Mouse (Mus musculus) CH12.LX (cell line): ENCODE measurements at regions not wholly inside any gene's neighbourhood (a gene's known extent, or its start where the extent isn't known, plus 50 kb on each side); places are given as distances from the start of the nearest gene placed in this dataset.
A peak's percentile ranks its signal among the peaks of the same experiment; 100 is the strongest.

Experiments used
- DNase-seq: peaks from one replicate; pipeline ENCODE4 v3.0.0-alpha.2; 2013; ENCODE audit errors: extremely low read depth
- H3K27ac ChIP-seq: 2 replicates; pipeline ENCODE4 v1.5.1; 2012; ENCODE audit warnings: low read depth, mild to moderate bottlenecking, control low read depth, moderate library complexity; ENCODE audit not compliant: insufficient read depth
- H3K27me3 ChIP-seq: replicated peaks from 2 replicates; pipeline ENCODE3; 2012; ENCODE audit warnings: inconsistent platforms
- H3K36me3 ChIP-seq, 2 experiments: replicated peaks in 1 of 2; 2 replicates each; pipeline versions ENCODE3 to v1.6.1; 2012; ENCODE audit warnings: inconsistent platforms in 1 of 2, low read length in 1 of 2, mild to moderate bottlenecking in 1 of 2, mixed read lengths in 1 of 2, moderate library complexity in 1 of 2; ENCODE audit not compliant: control insufficient read depth in 1 of 2, insufficient read depth in 1 of 2
- H3K4me1 ChIP-seq, 2 experiments: 2 replicates each; pipeline ENCODE4 v1.6.1; 2012; ENCODE audit warnings: inconsistent platforms in 1 of 2, moderate library complexity in 1 of 2; ENCODE audit not compliant: insufficient read depth in 2 of 2, control insufficient read depth in 1 of 2
- H3K4me2 ChIP-seq: 2 replicates; pipeline ENCODE4 v1.6.1; 2012; ENCODE audit warnings: low read depth, mild to moderate bottlenecking, control low read depth; ENCODE audit not compliant: poor library complexity, insufficient read depth, severe bottlenecking
- H3K4me3 ChIP-seq, 3 experiments: fragments of 150-350 bp in 1 of 3; sonication (generic) in 1 of 3; replicated peaks in 1 of 3; 2 replicates each; pipeline versions ENCODE3 to v1.5.1; 2011 to 2012; ENCODE audit warnings: low read depth in 2 of 3, low read length in 2 of 3, mild to moderate bottlenecking in 2 of 3, moderate library complexity in 2 of 3, control low read depth in 1 of 3, improper control_type of control experiment in 1 of 3, inconsistent platforms in 1 of 3, mixed read lengths in 1 of 3; ENCODE audit not compliant: poor library complexity in 1 of 3
- H3K79me2 ChIP-seq: replicated peaks from 2 replicates; pipeline ENCODE4 v1.6.1; 2012; ENCODE audit warnings: mild to moderate bottlenecking, moderate library complexity; ENCODE audit not compliant: control insufficient read depth, poor library complexity, insufficient read depth, severe bottlenecking; ENCODE audit errors: extremely low read depth
- H3K9ac ChIP-seq: 2 replicates; pipeline ENCODE4 v1.6.1; 2012; ENCODE audit warnings: low read depth, mild to moderate bottlenecking, control low read depth, moderate library complexity; ENCODE audit not compliant: insufficient read depth
- H3K9me3 ChIP-seq: replicated peaks from 2 replicates; pipeline ENCODE3; 2012; ENCODE audit warnings: low read length, inconsistent platforms, mixed read lengths
- GABPA ChIP-seq: IDR thresholded peaks from 2 replicates; pipeline ENCODE4 v1.6.1; 2012; ENCODE audit warnings: low read depth, low read length, improper control_type of control experiment, inconsistent platforms; ENCODE audit not compliant: insufficient replicate concordance
- KAT2A ChIP-seq: IDR thresholded peaks from 2 replicates; pipeline ENCODE4 v1.6.1; 2012; ENCODE audit warnings: low read length, improper control_type of control experiment, inconsistent platforms; ENCODE audit not compliant: insufficient replicate concordance
- MAFK ChIP-seq: IDR thresholded peaks from 2 replicates; pipeline ENCODE4 v1.6.1; 2011; ENCODE audit warnings: low read length, improper control_type of control experiment; ENCODE audit not compliant: insufficient replicate concordance
- MAZ ChIP-seq: IDR thresholded peaks from 2 replicates; pipeline ENCODE4 v1.6.1; 2012; ENCODE audit warnings: low read depth, mild to moderate bottlenecking, inconsistent platforms, low read length, improper control_type of control experiment, moderate library complexity
- MEF2A ChIP-seq: IDR thresholded peaks from 2 replicates; pipeline ENCODE4 v1.6.1; 2014; ENCODE audit warnings: low read depth, mild to moderate bottlenecking, inconsistent platforms, low read length, improper control_type of control experiment, borderline replicate concordance
- POLR2A ChIP-seq: IDR thresholded peaks from 2 replicates; pipeline ENCODE4 v1.6.1; 2011; ENCODE audit warnings: low read depth, mild to moderate bottlenecking, improper control_type of control experiment, low read length
- SMC3 ChIP-seq: IDR thresholded peaks from 2 replicates; pipeline ENCODE4 v1.6.1; 2011; ENCODE audit warnings: low read depth, low read length, improper control_type of control experiment
- TBP ChIP-seq: conservative IDR thresholded peaks from 2 replicates; pipeline ENCODE4 v1.6.1; 2011; ENCODE audit warnings: low read depth, low read length, improper control_type of control experiment
- TCF12 ChIP-seq: IDR thresholded peaks from 2 replicates; pipeline ENCODE4 v1.6.1; 2014; ENCODE audit warnings: low read depth, mild to moderate bottlenecking, inconsistent platforms, low read length, improper control_type of control experiment
- USF1 ChIP-seq: IDR thresholded peaks from 2 replicates; pipeline ENCODE4 v1.6.1; 2014; ENCODE audit warnings: low read depth, mild to moderate bottlenecking, inconsistent platforms, low read length, improper control_type of control experiment
- USF2 ChIP-seq: conservative IDR thresholded peaks from 2 replicates; pipeline ENCODE4 v1.6.1; 2011; ENCODE audit warnings: low read depth, low read length, improper control_type of control experiment
- ZMIZ1 ChIP-seq: IDR thresholded peaks from 2 replicates; pipeline ENCODE4 v1.6.1; 2012; ENCODE audit warnings: low read depth, mild to moderate bottlenecking, inconsistent platforms, low read length, improper control_type of control experiment
- dilution Hi-C: fragments of 300-500 bp; cut with MboI; formaldehyde crosslinking; loops from 2 replicates; pipeline ENCODE4 v1.14.3; 2020; ENCODE audit warnings: low sequenced_read_pairs; ENCODE audit not compliant: extremely low pct_unique_long_range_greater_than_20kb, extremely low pct_ligation_motif_present
- in situ Hi-C: fragments of 300-500 bp; cut with MboI; formaldehyde crosslinking; loops from 3 replicates; pipeline ENCODE4 v1.14.3; 2019; ENCODE audit warnings: low sequenced_read_pairs, low pct_ligation_motif_present, low pct_unique_long_range_greater_than_20kb, mixed read lengths

DNA sequence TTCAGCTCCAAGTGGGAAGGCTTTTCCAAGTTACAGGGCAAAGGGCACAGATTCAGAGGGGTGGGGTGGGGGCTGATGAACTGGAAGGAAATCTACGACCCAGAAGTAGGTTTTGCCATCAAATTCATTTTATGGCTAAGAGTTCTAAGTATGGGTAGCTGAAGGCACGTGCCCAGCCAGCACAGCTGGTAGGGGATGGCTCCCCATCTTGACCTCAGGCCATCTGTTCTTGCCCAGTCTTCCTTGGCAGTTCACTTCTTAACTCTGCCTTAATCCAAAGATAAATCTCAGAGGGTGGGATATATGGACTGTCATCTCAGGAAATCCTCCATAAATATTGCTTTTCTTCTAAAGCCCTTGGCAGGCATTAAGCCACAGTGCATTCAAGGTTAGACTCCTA, 238.3 kb downstream of the H2al1j start:
- Histone ChIP-seq H3K27ac (no peak overlapping the region), H3K36me3 (no peaks in the 10 kb centered on the region), H3K79me2 (no peaks in the 10 kb centered on the region)
- DNase-seq = no peak
- in situ Hi-C loops = no loop called here
- no peak for TF ChIP-seq SMC3
- no peak for TF ChIP-seq MAFK
- no peak for TF ChIP-seq USF1
- TF ChIP-seq TCF12 = no peak
- no peak for TF ChIP-seq POLR2A
- no peak for TF ChIP-seq MAZ
- no peak for TF ChIP-seq GABPA
- no peak for TF ChIP-seq KAT2A
- TF ChIP-seq, all 38 proteins: peak for 0
- H3K4me1 ChIP-seq = peaks cover 4 to 8% of the 10 kb centered on the region in 2 experiments; a peak in 2 of 4 replicates
- no peak overlapping the region for H3K4me2 ChIP-seq
- H3K9ac ChIP-seq = no peak overlapping the region
- no peaks in the 10 kb centered on the region for H3K9me3 ChIP-seq
- H3K4me3 ChIP-seq = no peak overlapping the region
- H3K27me3 ChIP-seq = no peaks in the 10 kb centered on the region
- dilution Hi-C loops = no loop called here

DNA sequence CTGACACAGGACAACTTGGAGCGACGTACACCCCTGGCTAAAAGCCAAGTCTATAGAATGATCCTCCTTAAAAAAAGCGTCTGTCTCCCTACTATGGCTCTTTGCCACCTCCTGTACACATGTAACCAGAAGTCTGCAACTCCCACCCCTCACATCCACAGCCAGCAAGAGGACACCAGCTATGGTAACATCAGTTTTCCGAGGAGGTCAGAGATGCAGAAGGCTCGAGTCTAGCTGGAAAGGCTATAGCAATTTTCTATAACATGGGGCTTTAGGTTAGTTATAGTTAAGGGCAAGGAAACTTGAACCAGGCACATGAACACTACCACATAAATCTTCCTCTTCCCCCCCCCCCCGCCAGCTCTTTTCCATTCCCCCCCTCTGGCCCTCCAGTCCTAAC, 240.2 kb downstream of the H2al1j start:
- no peak overlapping the region for H3K4me2 ChIP-seq
- TF ChIP-seq MEF2A = no peak
- TF ChIP-seq ZMIZ1 = peak; percentile 89
- TF ChIP-seq POLR2A = peak; percentile 70
- no peaks in the 10 kb centered on the region for H3K36me3 ChIP-seq
- H3K27ac ChIP-seq = no peak overlapping the region
- no peaks in the 10 kb centered on the region for H3K79me2 ChIP-seq
- DNase-seq = peak; percentile 4
- in situ Hi-C loops = no loop called here
- H3K9me3 ChIP-seq = no peaks in the 10 kb centered on the region
- H3K4me1 ChIP-seq = peaks cover 4 to 8% of the 10 kb centered on the region in 2 experiments; a peak in 2 of 4 replicates
- dilution Hi-C loops = no loop called here
- H3K27me3 ChIP-seq = no peaks in the 10 kb centered on the region
- no peak overlapping the region for H3K4me3 ChIP-seq
- H3K9ac ChIP-seq = no peak overlapping the region

DNA sequence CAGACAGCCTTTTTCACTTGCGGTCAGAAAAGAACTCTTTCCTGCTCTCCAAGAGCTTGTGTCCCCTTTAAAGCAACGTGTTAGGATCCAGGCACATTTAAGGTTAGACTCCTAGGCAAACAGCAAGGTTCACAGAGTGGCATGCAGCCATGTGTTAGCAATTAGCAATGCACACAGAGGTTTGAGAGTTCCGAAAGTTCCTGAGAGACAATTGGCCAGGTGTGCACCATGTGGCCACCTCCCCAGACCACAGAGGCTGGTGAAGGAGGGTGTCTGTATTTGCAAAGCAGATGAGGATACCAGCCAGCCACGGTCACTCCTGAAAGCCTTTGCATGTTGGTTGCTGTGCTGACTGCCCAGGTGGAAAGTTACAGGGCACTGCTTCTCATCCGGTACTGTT, 240.6 kb downstream of the H2al1j start:
- peak; percentile 27 for DNase-seq
- in situ Hi-C loops = no loop called here
- dilution Hi-C loops = no loop called here
- TF ChIP-seq TBP (0 out of 2 replicates have a peak, but pooled peaks have one; percentile 68), GABPA (no peak), USF2 (peak; percentile 15; the same call in 1 of the 2 replicates), USF1 (peak; percentile 44; the same call in 1 of the 2 replicates)
- no peak overlapping the region for H3K27ac ChIP-seq
- H3K79me2 ChIP-seq = no peaks in the 10 kb centered on the region
- H3K9me3 ChIP-seq = no peaks in the 10 kb centered on the region
- H3K4me3 ChIP-seq = no peak overlapping the region
- no peak overlapping the region for H3K9ac ChIP-seq
- H3K27me3 ChIP-seq = no peaks in the 10 kb centered on the region
- H3K4me2 ChIP-seq = no peak overlapping the region
- H3K36me3 ChIP-seq = no peaks in the 10 kb centered on the region
- peaks cover 4 to 8% of the 10 kb centered on the region in 2 experiments; a peak in 2 of 4 replicates for H3K4me1 ChIP-seq
